Comparison of ENCODE assay signal across 8 mouse cellular contexts in genomic region chr7:143058221-143058697, GRCm38 (mm10). TPM values are rescaled to one million over a fixed set of nuclear protein-coding genes. Genes with fewer than 3 reads are reported as not detected.
DNase-seq lines count a peak whose midpoint lies in the region; ATAC-seq and TF ChIP-seq lines count a peak whose summit lies in the region.

No protein-coding gene starts in this region.

- TF ChIP-seq POLR2A in bone marrow, adult 2 months (IDR thresholded peaks at IDR 0.05; ENCODE audit: borderline replicate concordance, control insufficient read depth, low read depth, low read length): no peak

- H3K36me3 ChIP-seq in forebrain, embryonic 10.5 days (replicated peaks): peaks cover 83% of the 10 kb centered on the region
- peaks cover 24% of the 10 kb centered on the region for H3K36me3 ChIP-seq in forebrain, embryonic 12.5 days (replicated peaks)
- peaks cover 11% of the 10 kb centered on the region for H3K36me3 ChIP-seq in hindbrain, embryonic 16.5 days (ENCODE audit: control insufficient read depth, insufficient read depth, low read length)
- H3K36me3 ChIP-seq in liver, embryonic 14.5 days (replicated peaks; ENCODE audit: control insufficient read depth, insufficient read depth, low read depth): peaks cover 4% of the 10 kb centered on the region; the same call in 1 of the 2 replicates

- no peak overlapping the region for H3K4me2 ChIP-seq in forebrain, embryonic 12.5 days
- no peak overlapping the region for H3K4me2 ChIP-seq in hindbrain, embryonic 16.5 days (ENCODE audit: low read length)
- peak overlapping the region; percentile 60 for H3K4me2 ChIP-seq in liver, embryonic 14.5 days (ENCODE audit: low read depth)

- TF ChIP-seq CTCF in bone marrow, adult 2 months (IDR thresholded peaks at IDR 0.05; ENCODE audit: control insufficient read depth, insufficient read depth, low read length): no peak
- TF ChIP-seq CTCF in liver, embryonic 14.5 days (IDR thresholded peaks at IDR 0.05; ENCODE audit: low read depth): no peak

- H3K9me3 ChIP-seq in forebrain, embryonic 10.5 days: no peaks in the 10 kb centered on the region
- no peaks in the 10 kb centered on the region for H3K9me3 ChIP-seq in forebrain, embryonic 12.5 days
- H3K9me3 ChIP-seq in hindbrain, embryonic 16.5 days (ENCODE audit: control insufficient read depth, low read length): no peaks in the 10 kb centered on the region
- H3K9me3 ChIP-seq in liver, embryonic 14.5 days (ENCODE audit: control insufficient read depth, low read length): no peaks in the 10 kb centered on the region

- H3K4me1 ChIP-seq in forebrain, embryonic 10.5 days: peaks cover 51% of the 10 kb centered on the region
- H3K4me1 ChIP-seq in forebrain, embryonic 12.5 days: peaks cover 35% of the 10 kb centered on the region
- peaks cover 18% of the 10 kb centered on the region for H3K4me1 ChIP-seq in bone marrow, adult 2 months (ENCODE audit: control insufficient read depth, insufficient read depth, low read length)
- peaks cover 45% of the 10 kb centered on the region for H3K4me1 ChIP-seq in hindbrain, embryonic 16.5 days (ENCODE audit: control insufficient read depth, insufficient read depth, low read depth, low read length)
- peaks cover 43 to 64% of the 10 kb centered on the region in 2 experiments for H3K4me1 ChIP-seq in liver, embryonic 14.5 days (replicated peaks; ENCODE audit: control insufficient read depth in 2 of 2, insufficient read depth in 2 of 2, low read length in 1 of 2)

- no peak for ATAC-seq in forebrain, embryonic 12.5 days (ENCODE audit: low FRiP score)
- ATAC-seq in hindbrain, embryonic 16.5 days: no peak
- ATAC-seq in liver, embryonic 14.5 days (ENCODE audit: insufficient read depth): peak; percentile 26
- no peak for ATAC-seq in monocyte, adult 5-6 weeks (replicated peaks; ENCODE audit: insufficient number of reproducible peaks, low FRiP score, low TSS enrichment, poor library complexity, severe bottlenecking)
- no peak for ATAC-seq in erythroid progenitor cell, adult 5-6 weeks (replicated peaks; ENCODE audit: low FRiP score, poor library complexity, severe bottlenecking)

- no peaks in the 10 kb centered on the region for H3K27me3 ChIP-seq in forebrain, embryonic 10.5 days (ENCODE audit: poor library complexity, severe bottlenecking)
- no peaks in the 10 kb centered on the region for H3K27me3 ChIP-seq in forebrain, embryonic 12.5 days
- H3K27me3 ChIP-seq in hindbrain, embryonic 16.5 days (replicated peaks; ENCODE audit: control insufficient read depth, insufficient read depth, low read length): no peaks in the 10 kb centered on the region
- no peaks in the 10 kb centered on the region for H3K27me3 ChIP-seq in liver, embryonic 14.5 days (ENCODE audit: control insufficient read depth, insufficient read depth, low read length)

- DNase-seq in forebrain, embryonic 10.5 days (ENCODE audit: extremely low spot score, low spot score): no peak
- no peak for DNase-seq in liver, embryonic 14.5 days (ENCODE audit: low read depth in 3 of 3, low spot score in 3 of 3)
- no peak for DNase-seq in thymus, postnatal 0 days (ENCODE audit: low spot score)

- no peak for TF ChIP-seq EP300 in liver, embryonic 14.5 days (IDR thresholded peaks at IDR 0.05; ENCODE audit: low read depth)

- H3K27ac ChIP-seq in forebrain, embryonic 10.5 days: peak overlapping the region; percentile 51; the same call in 1 of the 2 replicates
- H3K27ac ChIP-seq in forebrain, embryonic 12.5 days: no peak overlapping the region
- H3K27ac ChIP-seq in bone marrow, adult 2 months (ENCODE audit: control insufficient read depth, insufficient read depth, low read depth, low read length, poor library complexity): peak overlapping the region; percentile 37
- H3K27ac ChIP-seq in hindbrain, embryonic 16.5 days (ENCODE audit: low read depth, low read length): peak overlapping the region; percentile 55
- peak overlapping the region; percentile 8 for H3K27ac ChIP-seq in liver, embryonic 14.5 days

- no peak overlapping the region for H3K4me3 ChIP-seq in forebrain, embryonic 10.5 days
- no peak overlapping the region for H3K4me3 ChIP-seq in forebrain, embryonic 12.5 days (replicated peaks)
- no peak overlapping the region for H3K4me3 ChIP-seq in bone marrow, adult 2 months (replicated peaks; ENCODE audit: control insufficient read depth, low read depth, low read length)
- no peak overlapping the region for H3K4me3 ChIP-seq in hindbrain, embryonic 16.5 days (ENCODE audit: low read length)
- H3K4me3 ChIP-seq in liver, embryonic 14.5 days (ENCODE audit: insufficient read depth in 1 of 2, low read depth in 2 of 2, low read length in 2 of 2): no peak overlapping the region

- no peak overlapping the region for H3K9ac ChIP-seq in forebrain, embryonic 12.5 days
- no peak overlapping the region for H3K9ac ChIP-seq in hindbrain, embryonic 16.5 days (ENCODE audit: low read depth, low read length)
- H3K9ac ChIP-seq in liver, embryonic 14.5 days (replicated peaks): no peak overlapping the region

- WGBS in forebrain, embryonic 10.5 days: 79% methylated on average over 5 of the region's 5 CpGs
- WGBS in forebrain, embryonic 12.5 days: 86% methylated on average over 5 of the region's 5 CpGs
- 7% methylated on average over 5 of the region's 5 CpGs for WGBS in bone marrow, adult 2 months
- 78% methylated on average over 5 of the region's 5 CpGs for WGBS in hindbrain, embryonic 16.5 days
- 19% methylated on average over 5 of the region's 5 CpGs for WGBS in liver, embryonic 14.5 days (ENCODE audit: insufficient replicate concordance)

RNA-seq across cellular contexts. Expression of gene Cd81, which starts 5.7 kb away (rescaled TPM):
- polyA plus RNA-seq in forebrain, embryonic 10.5 days (2016; fragmentation: Nextera tagmentation; extraction: Ambion mirVana): 225 and 250 TPM in 2 replicates
- 199 and 205 TPM in 2 replicates for polyA plus RNA-seq in forebrain, embryonic 12.5 days (2016; fragmentation: Nextera tagmentation; extraction: Ambion mirVana)
- polyA plus RNA-seq in bone marrow, adult 2 months (2011; ENCODE audit: insufficient read depth, insufficient read length, low replicate concordance, missing spikeins): 51.9 and 92.5 TPM in 2 replicates
- polyA plus RNA-seq in hindbrain, embryonic 16.5 days (2015; fragmentation: Nextera tagmentation; extraction: Ambion mirVana): 532 and 585 TPM in 2 replicates
- 48.0 and 56.2 TPM in 2 replicates for polyA plus RNA-seq in liver, embryonic 14.5 days (2012; rRNA removed)
- 120 and 129 TPM in 2 replicates for polyA plus RNA-seq in liver, embryonic 14.5 days (2014; fragmentation: Nextera tagmentation; extraction: Ambion mirVana)
- 75.1 to 86.6 TPM (median 75.4 TPM) in 3 replicates for total RNA-seq in monocyte, adult 5-6 weeks (2017)
- polyA plus RNA-seq in thymus, postnatal 0 days (2015; fragmentation: Nextera tagmentation; extraction: Ambion mirVana): 228 and 233 TPM in 2 replicates
- total RNA-seq in erythroid progenitor cell, adult 5-6 weeks (2015; ENCODE audit: low replicate concordance): 102 and 110 TPM in 2 replicates
- 92.2 and 202 TPM in 2 replicates for total RNA-seq in erythroid progenitor cell, adult 5-6 weeks (2017; ENCODE audit: low replicate concordance)

RNA-seq across cellular contexts. Expression of gene Tssc4, which starts 10.8 kb away (rescaled TPM):
- polyA plus RNA-seq in forebrain, embryonic 10.5 days (2016; fragmentation: Nextera tagmentation; extraction: Ambion mirVana): 131 and 132 TPM in 2 replicates
- polyA plus RNA-seq in forebrain, embryonic 12.5 days (2016; fragmentation: Nextera tagmentation; extraction: Ambion mirVana): 106 and 108 TPM in 2 replicates
- 35.9 and 48.2 TPM in 2 replicates for polyA plus RNA-seq in bone marrow, adult 2 months (2011; ENCODE audit: insufficient read depth, insufficient read length, low replicate concordance, missing spikeins)
- polyA plus RNA-seq in hindbrain, embryonic 16.5 days (2015; fragmentation: Nextera tagmentation; extraction: Ambion mirVana): 97.4 and 98.7 TPM in 2 replicates
- polyA plus RNA-seq in liver, embryonic 14.5 days (2012; rRNA removed): 38.5 and 48.3 TPM in 2 replicates
- 26.9 and 27.8 TPM in 2 replicates for polyA plus RNA-seq in liver, embryonic 14.5 days (2014; fragmentation: Nextera tagmentation; extraction: Ambion mirVana)
- 5.2 to 10.4 TPM (median 8.2 TPM) in 3 replicates for total RNA-seq in monocyte, adult 5-6 weeks (2017)
- 68.5 and 72.3 TPM in 2 replicates for polyA plus RNA-seq in thymus, postnatal 0 days (2015; fragmentation: Nextera tagmentation; extraction: Ambion mirVana)
- 10.9 and 13.7 TPM in 2 replicates for total RNA-seq in erythroid progenitor cell, adult 5-6 weeks (2015; ENCODE audit: low replicate concordance)
- total RNA-seq in erythroid progenitor cell, adult 5-6 weeks (2017; ENCODE audit: low replicate concordance): 6.2 and 21.0 TPM in 2 replicates

RNA-seq across cellular contexts. Expression of gene Trpm5, which starts 36.2 kb away (rescaled TPM):
- 0.36 and 0.90 TPM in 2 replicates for polyA plus RNA-seq in forebrain, embryonic 10.5 days (2016; fragmentation: Nextera tagmentation; extraction: Ambion mirVana)
- 1.1 and 1.3 TPM in 2 replicates for polyA plus RNA-seq in forebrain, embryonic 12.5 days (2016; fragmentation: Nextera tagmentation; extraction: Ambion mirVana)
- polyA plus RNA-seq in bone marrow, adult 2 months (2011; ENCODE audit: insufficient read depth, insufficient read length, low replicate concordance, missing spikeins): not detected in 2 replicates
- polyA plus RNA-seq in hindbrain, embryonic 16.5 days (2015; fragmentation: Nextera tagmentation; extraction: Ambion mirVana): 2.1 and 3.2 TPM in 2 replicates
- polyA plus RNA-seq in liver, embryonic 14.5 days (2012; rRNA removed): 0.43 and 0.54 TPM in 2 replicates
- 0.34 and 0.87 TPM in 2 replicates for polyA plus RNA-seq in liver, embryonic 14.5 days (2014; fragmentation: Nextera tagmentation; extraction: Ambion mirVana)
- total RNA-seq in monocyte, adult 5-6 weeks (2017): 0.11 TPM in 1 of 3 replicates, not detected in the others
- 0.98 and 1.5 TPM in 2 replicates for polyA plus RNA-seq in thymus, postnatal 0 days (2015; fragmentation: Nextera tagmentation; extraction: Ambion mirVana)
- not detected in 2 replicates for total RNA-seq in erythroid progenitor cell, adult 5-6 weeks (2015; ENCODE audit: low replicate concordance)
- not detected in 2 replicates for total RNA-seq in erythroid progenitor cell, adult 5-6 weeks (2017; ENCODE audit: low replicate concordance)

RNA-seq across cellular contexts. Expression of gene Kcnq1, which starts 47.9 kb away (rescaled TPM):
- polyA plus RNA-seq in forebrain, embryonic 10.5 days (2016; fragmentation: Nextera tagmentation; extraction: Ambion mirVana): 0.92 and 1.3 TPM in 2 replicates
- polyA plus RNA-seq in forebrain, embryonic 12.5 days (2016; fragmentation: Nextera tagmentation; extraction: Ambion mirVana): 0.87 and 0.94 TPM in 2 replicates
- 1.3 TPM in 1 of 2 replicates, not detected in the other for polyA plus RNA-seq in bone marrow, adult 2 months (2011; ENCODE audit: insufficient read depth, insufficient read length, low replicate concordance, missing spikeins)
- polyA plus RNA-seq in hindbrain, embryonic 16.5 days (2015; fragmentation: Nextera tagmentation; extraction: Ambion mirVana): 1.3 and 2.2 TPM in 2 replicates
- polyA plus RNA-seq in liver, embryonic 14.5 days (2012; rRNA removed): 0.12 and 0.21 TPM in 2 replicates
- polyA plus RNA-seq in liver, embryonic 14.5 days (2014; fragmentation: Nextera tagmentation; extraction: Ambion mirVana): 0.27 and 0.41 TPM in 2 replicates
- not detected in 3 replicates for total RNA-seq in monocyte, adult 5-6 weeks (2017)
- 0.29 and 1.0 TPM in 2 replicates for polyA plus RNA-seq in thymus, postnatal 0 days (2015; fragmentation: Nextera tagmentation; extraction: Ambion mirVana)
- not detected in 2 replicates for total RNA-seq in erythroid progenitor cell, adult 5-6 weeks (2015; ENCODE audit: low replicate concordance)
- total RNA-seq in erythroid progenitor cell, adult 5-6 weeks (2017; ENCODE audit: low replicate concordance): not detected in 2 replicates

RNA-seq across cellular contexts. Expression of gene Tspan32, which starts 53.4 kb away (rescaled TPM):
- 6.0 and 6.8 TPM in 2 replicates for polyA plus RNA-seq in forebrain, embryonic 10.5 days (2016; fragmentation: Nextera tagmentation; extraction: Ambion mirVana)
- 1.3 and 1.5 TPM in 2 replicates for polyA plus RNA-seq in forebrain, embryonic 12.5 days (2016; fragmentation: Nextera tagmentation; extraction: Ambion mirVana)
- polyA plus RNA-seq in bone marrow, adult 2 months (2011; ENCODE audit: insufficient read depth, insufficient read length, low replicate concordance, missing spikeins): 98.0 and 152 TPM in 2 replicates
- 0.28 and 0.41 TPM in 2 replicates for polyA plus RNA-seq in hindbrain, embryonic 16.5 days (2015; fragmentation: Nextera tagmentation; extraction: Ambion mirVana)
- polyA plus RNA-seq in liver, embryonic 14.5 days (2012; rRNA removed): 40.7 and 47.7 TPM in 2 replicates
- polyA plus RNA-seq in liver, embryonic 14.5 days (2014; fragmentation: Nextera tagmentation; extraction: Ambion mirVana): 78.4 and 87.9 TPM in 2 replicates
- total RNA-seq in monocyte, adult 5-6 weeks (2017): 47.6 to 98.9 TPM (median 75.2 TPM) in 3 replicates
- polyA plus RNA-seq in thymus, postnatal 0 days (2015; fragmentation: Nextera tagmentation; extraction: Ambion mirVana): 44.5 and 58.2 TPM in 2 replicates
- total RNA-seq in erythroid progenitor cell, adult 5-6 weeks (2015; ENCODE audit: low replicate concordance): 69.6 and 81.1 TPM in 2 replicates
- total RNA-seq in erythroid progenitor cell, adult 5-6 weeks (2017; ENCODE audit: low replicate concordance): 47.7 and 48.9 TPM in 2 replicates
